Comparison of ENCODE assay signal across 16 mouse cellular contexts in the genomic region with DNA sequence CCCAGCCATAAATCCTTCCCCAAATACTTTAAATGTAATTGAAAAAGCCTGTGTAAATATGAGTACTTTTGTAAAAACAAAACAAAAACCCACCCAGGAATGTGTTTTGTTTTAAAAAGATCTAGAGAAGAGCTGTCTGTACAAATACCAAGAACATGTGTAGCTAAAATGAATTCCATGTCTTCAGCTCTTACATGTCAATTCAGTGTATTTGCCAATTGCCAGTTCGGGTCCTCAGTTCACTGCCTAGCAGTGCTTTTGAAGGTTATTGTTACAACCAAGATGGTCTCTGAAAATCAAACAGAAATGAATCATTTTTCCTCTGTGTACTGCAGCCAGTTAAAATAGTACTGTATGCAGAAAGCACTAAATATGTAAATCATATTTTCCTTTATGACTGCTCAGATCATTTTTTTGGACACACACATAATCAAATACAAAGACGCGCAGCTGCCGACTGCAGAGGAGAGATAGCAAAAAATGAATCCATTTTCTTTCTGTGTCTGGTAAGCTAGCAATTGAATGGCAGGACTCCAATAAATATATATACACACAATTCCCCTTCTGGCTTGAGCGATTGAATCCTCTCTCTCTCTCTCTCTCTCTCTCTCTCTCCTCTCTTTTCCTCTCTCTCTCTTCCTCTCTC.
DNase-seq lines count a peak whose midpoint lies in the region; ATAC-seq and TF ChIP-seq lines count a peak whose summit lies in the region.
"Had no signal": no experiment of that assay in that cellular context is flagged by ENCODE, and none has a peak within 500 bp of the region (broad histone marks: within the 10 kb centered on the region; RNA-seq: fewer than 3 reads in every experiment).

No protein-coding gene starts in this region.

- H3K9ac ChIP-seq in kidney, postnatal 0 days (ENCODE audit: low read depth, low read length), result no peak overlapping the region
- H3K9ac ChIP-seq in limb, embryonic 14.5 days (ENCODE audit: low read depth, low read length, severe bottlenecking), result no peak overlapping the region

- TF ChIP-seq CTCF in kidney, postnatal 0 days (IDR thresholded peaks at IDR 0.05; ENCODE audit: low read depth), result no peak

- no peak overlapping the region for H3K4me3 ChIP-seq in kidney, postnatal 0 days (replicated peaks; ENCODE audit: low read depth, low read length)
- no peak overlapping the region for H3K4me3 ChIP-seq in limb, embryonic 14.5 days (replicated peaks; ENCODE audit: low read length)
- H3K4me3 ChIP-seq: gastrocnemius, adult 2 months; left cerebral cortex, adult 2 months; myocyte had no signal

- TF ChIP-seq POLR2A in limb, embryonic 14.5 days (IDR thresholded peaks at IDR 0.05; ENCODE audit: borderline replicate concordance, extremely low read depth, insufficient read depth, insufficient read length), result no peak

- peak; percentile 78 for DNase-seq in kidney, postnatal 0 days (ENCODE audit: low spot score)
- no peak for DNase-seq in kidney, postnatal 25 days
- DNase-seq in 3T3-L1 (ENCODE audit: low read depth, low spot score) (peak; percentile 18), NIH3T3 (ENCODE audit: low read depth) (peak; percentile 72)
- peak; percentile 31 for DNase-seq in limb, embryonic 14.5 days (ENCODE audit: low spot score)
- DNase-seq in gastrocnemius, postnatal 25 days, result no peak
- DNase-seq in gastrocnemius, postnatal 10 days, result no peak
- DNase-seq: cerebellum, adult 18-20 months; gastrocnemius, adult 2 months; liver; thymus, postnatal 36 days had no signal

- H3K27ac ChIP-seq in kidney, postnatal 0 days, result no peak overlapping the region
- H3K27ac ChIP-seq in limb, embryonic 14.5 days (replicated peaks; ENCODE audit: low read depth, low read length), result peak overlapping the region; percentile 19
- H3K27ac ChIP-seq: gastrocnemius, adult 2 months; left cerebral cortex, adult 2 months; macrophage had no signal

- no peaks in the 10 kb centered on the region for H3K36me3 ChIP-seq in kidney, postnatal 0 days (ENCODE audit: insufficient read depth, low read length)
- H3K36me3 ChIP-seq in limb, embryonic 14.5 days (ENCODE audit: control insufficient read depth, insufficient read depth, low read length), result no peaks in the 10 kb centered on the region

- no peak for ATAC-seq in kidney, postnatal 0 days (replicated peaks; ENCODE audit: low FRiP score, low read depth)
- no peak for ATAC-seq in limb, embryonic 14.5 days (ENCODE audit: low FRiP score, low read depth)
- ATAC-seq: intestine, postnatal 0 days had no signal

- no peak overlapping the region for H3K4me2 ChIP-seq in kidney, postnatal 0 days (ENCODE audit: low read length)
- H3K4me2 ChIP-seq in limb, embryonic 14.5 days (replicated peaks; ENCODE audit: low read depth, low read length, severe bottlenecking), result no peak overlapping the region

- no peaks in the 10 kb centered on the region for H3K9me3 ChIP-seq in kidney, postnatal 0 days (replicated peaks; ENCODE audit: low read length)
- no peaks in the 10 kb centered on the region for H3K9me3 ChIP-seq in limb, embryonic 14.5 days (ENCODE audit: control insufficient read depth, low read length)

- WGBS in kidney, postnatal 0 days, result 57% methylated on average over 5 of the region's 5 CpGs
- WGBS in limb, embryonic 14.5 days, result 55% methylated on average over 5 of the region's 5 CpGs

- 0 out of 2 replicates have a peak, but pooled peaks cover 2% of the 10 kb centered on the region for H3K4me1 ChIP-seq in kidney, postnatal 0 days (replicated peaks; ENCODE audit: insufficient read depth, low read length)
- H3K4me1 ChIP-seq in limb, embryonic 14.5 days (ENCODE audit: control insufficient read depth, insufficient read depth, low read length), result peaks cover 14% of the 10 kb centered on the region

- H3K27me3 ChIP-seq in kidney, postnatal 0 days (ENCODE audit: insufficient read depth, low read length), result no peaks in the 10 kb centered on the region
- no peaks in the 10 kb centered on the region for H3K27me3 ChIP-seq in limb, embryonic 14.5 days (ENCODE audit: control insufficient read depth, insufficient read depth, low read length)
- H3K27me3 ChIP-seq: CH12.LX had no signal

Comparison
In these comparisons a context has a peak if more than half of its experiments do, and no peak if none do; other contexts are left out.
1. DNase-seq: peak in kidney, postnatal 0 days (single experiment), 3T3-L1 (single experiment), NIH3T3 (single experiment) and limb, embryonic 14.5 days (single experiment); none in kidney, postnatal 25 days (0 of 2), gastrocnemius, postnatal 25 days (single experiment) and gastrocnemius, postnatal 10 days (single experiment).